Mouse (Mus musculus) liver, postnatal 0 days (tissue): ENCODE measurements at regions not wholly inside any gene's neighbourhood (a gene's known extent, or its start where the extent isn't known, plus 50 kb on each side); places are given as distances from the start of the nearest gene placed in this dataset.

ENCODE experiments used
- CTCF ChIP-seq: sonication (generic); IDR thresholded peaks from 2 replicates; pipeline ENCODE4 v1.5.1; 2016; ENCODE audit warnings: antibody characterized with exemption, low read depth
- EP300 ChIP-seq: IDR thresholded peaks from 2 replicates; pipeline ENCODE4 v1.6.1; 2016; ENCODE audit warnings: antibody characterized with exemption, low read depth, mild to moderate bottlenecking

DNA sequence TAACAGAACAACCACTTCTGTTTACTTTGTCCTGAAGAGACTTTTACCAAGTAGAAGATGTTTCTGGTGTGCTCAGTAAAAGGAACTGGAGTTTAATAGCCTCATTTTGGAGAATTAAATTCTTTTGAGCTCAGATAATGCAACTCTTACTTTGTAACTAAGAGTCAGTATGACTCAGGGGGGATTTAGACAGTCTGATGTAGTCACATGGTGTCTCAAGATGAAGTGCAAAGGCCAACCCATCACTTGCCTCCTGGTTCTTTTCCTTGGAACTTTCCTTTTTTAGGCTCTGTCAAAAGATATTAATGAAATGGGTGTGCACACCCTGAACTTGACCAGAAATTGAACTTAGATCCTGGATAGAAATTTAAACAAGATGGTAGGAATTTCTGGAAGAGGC lies 267.4 kb downstream of the Plod2 start:
- TF ChIP-seq CTCF (no peak), EP300 (no peak)
